Mouse (Mus musculus) kidney, embryonic 14.5 days (tissue): Measurements from ENCODE around the gene Cdk8. TPM values are rescaled to one million over a fixed set of nuclear protein-coding genes. Genes with fewer than 3 reads are reported as not detected.

Experiments used
- ATAC-seq: fragments of 200-750 bp; cut with Nextera tagmentation; 2 replicates; pipeline ENCODE4 v1.8.0; 2017; ENCODE audit warnings: moderate number of reproducible peaks, mild to moderate bottlenecking, moderate TSS enrichment, moderate library complexity; ENCODE audit not compliant: low FRiP score, low TSS enrichment
- H3K27ac ChIP-seq: fragments of 300-500 bp; sonication (generic); 2 replicates; pipeline ENCODE4 v1.5.1; 2014; ENCODE audit warnings: low read depth, mild to moderate bottlenecking, low read length, moderate library complexity, mixed read lengths
- H3K27me3 ChIP-seq: fragments of 300-500 bp; sonication (generic); 2 replicates; pipeline ENCODE4 v1.6.1; 2014; ENCODE audit warnings: mild to moderate bottlenecking, low read length; ENCODE audit not compliant: control insufficient read depth, insufficient read depth
- H3K36me3 ChIP-seq: fragments of 300-500 bp; sonication (generic); 2 replicates; pipeline ENCODE4 v1.6.1; 2014; ENCODE audit warnings: low read length, mixed read lengths; ENCODE audit not compliant: control insufficient read depth, insufficient read depth
- H3K4me1 ChIP-seq: fragments of 300-500 bp; sonication (generic); 2 replicates; pipeline ENCODE4 v1.6.1; 2014; ENCODE audit warnings: low read length, mixed read lengths; ENCODE audit not compliant: control insufficient read depth, insufficient read depth
- H3K4me2 ChIP-seq: fragments of 300-500 bp; sonication (generic); replicated peaks from 2 replicates; pipeline ENCODE4 v1.6.1; 2014; ENCODE audit warnings: low read depth, mild to moderate bottlenecking, low read length
- H3K4me3 ChIP-seq: fragments of 300-500 bp; sonication (generic); 2 replicates; pipeline ENCODE4 v1.5.1; 2014; ENCODE audit warnings: mild to moderate bottlenecking, low read length
- H3K9ac ChIP-seq: fragments of 300-500 bp; sonication (generic); 2 replicates; pipeline ENCODE4 v1.6.1; 2014; ENCODE audit warnings: low read depth, mild to moderate bottlenecking, low read length, moderate library complexity
- H3K9me3 ChIP-seq: fragments of 300-500 bp; sonication (generic); 2 replicates; pipeline ENCODE4 v1.6.1; 2016; ENCODE audit warnings: low read length; ENCODE audit not compliant: control insufficient read depth
- whole genome bisulfite sequencing: fragments of 180-500 bp; shearing (Covaris S2); extraction: QIAGEN DNeasy Blood & Tissue Kit; methylation state at CpG from one replicate; pipeline ENCODE4 v1.1.7; 2014; 5-methylcytosine and 5-hydroxymethylcytosine counted together
- polyA plus RNA-seq: library from polyadenylated mRNA; unstranded; fragments of >200 nt; fragmentation: Nextera tagmentation; extraction: Ambion mirVana; gene quantifications from 2 replicates; pipeline ENCODE4 v1.2.1, GENCODE M21; 2014

Cdk8 gene
- polyA plus RNA-seq, 1 experiment from 2014 or later = 35.0 TPM

- Histone ChIP-seq H3K36me3 (peaks cover 44% of the 10 kb centered on the region), H3K27ac (no peak overlapping the region)
Observed at GRCm38 (mm10) chr5:146293919-146294700, 63.1 kb downstream of the Cdk8 start.

DNA sequence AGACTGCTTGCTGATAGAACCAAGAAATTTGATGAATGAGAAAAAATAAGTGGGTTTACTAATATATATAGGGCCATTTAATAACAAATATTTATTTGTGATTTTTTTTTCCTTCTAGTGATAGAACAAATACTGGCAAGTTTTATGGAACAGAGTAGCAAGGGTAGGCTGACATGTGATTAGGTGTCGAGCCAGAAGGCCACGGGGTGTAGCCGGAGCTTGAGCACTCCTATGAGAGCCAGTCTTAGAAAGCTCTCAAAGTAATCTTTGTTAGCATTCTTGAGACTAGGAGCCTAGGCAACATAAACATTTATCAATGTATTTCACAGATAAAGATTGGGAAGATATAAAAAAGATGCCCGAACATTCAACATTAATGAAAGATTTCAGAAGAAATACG lies 63.8 kb downstream of the Cdk8 start:
- Histone ChIP-seq H3K4me3 (no peak overlapping the region), H3K4me2 (no peak overlapping the region), H3K27ac (no peak overlapping the region), H3K9me3 (no peaks in the 10 kb centered on the region), H3K36me3 (peaks cover 46% of the 10 kb centered on the region), H3K9ac (no peak overlapping the region), H3K4me1 (no peaks in the 10 kb centered on the region), H3K27me3 (no peaks in the 10 kb centered on the region)
- WGBS = 94% methylated on average over 5 of the region's 5 CpGs
- no peak for ATAC-seq

More at GRCm38 (mm10) chr5:146293919-146294700, 63.1 kb downstream of the Cdk8 start:
- 91% methylated on average over 11 of the region's 11 CpGs for WGBS
- Histone ChIP-seq H3K9ac (no peak overlapping the region), H3K4me1 (no peaks in the 10 kb centered on the region), H3K27me3 (no peaks in the 10 kb centered on the region), H3K4me2 (no peak overlapping the region), H3K4me3 (no peak overlapping the region), H3K9me3 (no peaks in the 10 kb centered on the region)
- ATAC-seq = no peak

DNA sequence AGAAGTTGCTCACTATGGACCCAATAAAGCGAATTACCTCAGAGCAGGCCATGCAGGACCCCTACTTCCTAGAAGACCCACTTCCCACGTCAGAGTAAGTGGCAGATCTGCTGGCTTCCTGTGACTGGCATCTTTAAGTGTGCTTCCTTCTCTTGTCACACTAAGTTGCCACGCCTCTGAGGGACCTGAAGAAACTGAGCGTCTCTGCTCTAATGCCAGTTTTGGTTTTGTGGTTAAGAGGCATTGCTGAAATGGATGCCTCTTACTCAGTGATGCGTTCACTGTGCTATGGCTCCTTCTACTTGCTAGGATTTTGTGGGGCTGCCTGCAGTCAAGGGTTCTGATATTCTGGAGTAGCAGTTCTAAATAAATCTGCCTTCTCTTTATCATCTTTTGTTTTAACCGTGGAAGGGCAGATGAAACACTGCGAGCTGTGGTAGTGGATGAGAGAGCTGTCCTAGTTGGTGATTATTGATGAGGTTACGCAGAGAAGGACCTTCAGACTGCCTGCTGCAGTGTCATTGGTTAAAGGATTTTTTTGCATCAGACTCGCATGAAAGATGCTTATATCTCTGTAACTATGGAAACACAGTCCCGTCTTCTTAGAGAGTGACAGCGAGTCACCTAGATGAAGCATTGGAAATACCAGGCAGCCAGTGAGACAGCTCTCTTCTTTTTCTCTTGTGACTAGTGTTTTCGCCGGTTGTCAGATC lies 67.9 kb downstream of the Cdk8 start:
- Histone ChIP-seq H3K27ac (no peak overlapping the region), H3K4me3 (no peak overlapping the region), H3K4me1 (no peaks in the 10 kb centered on the region), H3K36me3 (peaks cover 62% of the 10 kb centered on the region), H3K4me2 (no peak overlapping the region), H3K27me3 (no peaks in the 10 kb centered on the region), H3K9me3 (no peaks in the 10 kb centered on the region), H3K9ac (no peak overlapping the region)
- ATAC-seq = no peak
- WGBS = 84% methylated on average over 13 of the region's 13 CpGs

DNA sequence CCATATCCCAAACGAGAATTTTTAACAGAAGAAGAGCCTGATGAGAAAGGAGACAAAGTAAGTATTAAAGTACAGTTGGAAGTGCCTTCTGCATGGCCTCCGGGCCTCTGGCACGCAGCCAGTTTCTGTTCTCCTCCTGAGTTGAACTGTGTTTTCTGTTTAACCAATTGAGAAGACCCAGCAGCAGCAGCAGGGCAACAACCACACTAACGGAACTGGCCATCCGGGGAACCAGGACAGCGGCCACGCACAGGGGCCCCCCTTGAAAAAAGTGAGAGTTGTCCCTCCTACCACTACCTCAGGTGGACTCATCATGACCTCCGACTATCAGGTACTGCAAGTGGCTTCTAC lies 68.5 kb downstream of the Cdk8 start:
- H3K36me3 ChIP-seq = peaks cover 65% of the 10 kb centered on the region
- H3K9me3 ChIP-seq = no peaks in the 10 kb centered on the region
- H3K4me1 ChIP-seq = no peaks in the 10 kb centered on the region
- WGBS = 91% methylated on average over 8 of the region's 8 CpGs
- no peak overlapping the region for H3K9ac ChIP-seq
- no peak overlapping the region for H3K4me2 ChIP-seq
- no peaks in the 10 kb centered on the region for H3K27me3 ChIP-seq
- ATAC-seq = no peak
- H3K4me3 ChIP-seq = no peak overlapping the region
- no peak overlapping the region for H3K27ac ChIP-seq

GRCm38 (mm10) chr5:146303470-146303869 lies 72.4 kb downstream of the Cdk8 start:
- H3K9ac ChIP-seq = no peak overlapping the region
- no peak overlapping the region for H3K4me3 ChIP-seq
- no peak overlapping the region for H3K4me2 ChIP-seq
- H3K4me1 ChIP-seq = no peaks in the 10 kb centered on the region
- 85% methylated on average over 5 of the region's 5 CpGs for WGBS
- peaks cover 34% of the 10 kb centered on the region; the same call in 1 of the 2 replicates for H3K36me3 ChIP-seq
- peak; percentile 21 for ATAC-seq
- no peaks in the 10 kb centered on the region for H3K27me3 ChIP-seq
- H3K9me3 ChIP-seq = no peaks in the 10 kb centered on the region
- H3K27ac ChIP-seq = no peak overlapping the region

DNA sequence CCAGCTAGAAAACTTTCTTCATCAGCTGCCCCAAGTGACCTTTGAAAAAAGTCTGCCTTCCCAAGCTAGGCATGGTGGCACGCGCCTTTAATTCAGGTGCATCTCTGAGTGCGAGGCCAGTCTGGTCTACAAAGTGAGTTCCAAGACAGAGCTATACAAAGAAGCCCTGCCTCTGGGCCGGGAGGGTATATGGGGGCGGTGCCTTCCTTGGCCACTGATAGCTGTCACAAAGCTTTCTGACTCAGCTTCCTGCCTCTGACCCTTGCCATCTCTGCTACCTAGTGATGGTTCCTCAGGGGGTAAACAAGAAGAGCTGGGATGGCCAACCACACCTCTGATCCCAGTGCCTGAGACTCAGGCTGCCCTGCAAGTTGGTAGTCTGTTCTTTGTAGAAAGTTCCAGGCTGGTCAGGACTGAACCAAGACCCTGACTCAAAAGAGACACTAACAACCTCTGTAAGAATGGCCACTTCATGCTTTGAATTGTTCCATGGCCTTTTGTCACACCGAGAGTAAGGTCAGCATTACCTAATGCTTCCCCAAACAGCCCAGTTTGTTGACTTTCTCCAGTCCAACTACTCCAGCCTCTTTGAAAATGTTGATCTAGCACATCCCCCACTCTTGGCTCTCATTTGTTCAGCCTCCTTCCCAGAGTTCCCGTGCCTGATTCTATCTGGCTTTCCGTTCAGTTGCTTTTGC lies 76.2 kb downstream of the Cdk8 start:
- H3K4me2 ChIP-seq = no peak overlapping the region
- H3K27ac ChIP-seq = no peak overlapping the region

DNA sequence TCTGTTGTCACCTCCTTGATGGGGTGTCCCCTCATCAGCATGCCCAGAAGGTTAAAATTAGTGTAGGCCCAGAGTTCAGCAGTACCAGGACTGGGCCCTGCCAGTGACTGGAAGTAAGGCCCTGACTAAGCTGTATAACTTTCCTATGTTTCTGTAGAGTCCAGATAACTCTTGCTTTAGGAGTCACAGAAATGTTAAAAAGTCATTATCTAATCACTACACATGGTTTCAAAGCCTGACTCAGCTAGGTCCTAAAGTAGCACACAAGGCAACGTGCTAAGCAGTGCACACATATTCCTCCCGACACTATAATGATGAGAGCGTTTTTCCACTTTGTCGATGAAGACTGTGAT lies 76.7 kb downstream of the Cdk8 start:
- peak; percentile 28; the same call in 1 of the 2 replicates for ATAC-seq
- H3K4me1 ChIP-seq = no peaks in the 10 kb centered on the region
- no peaks in the 10 kb centered on the region for H3K27me3 ChIP-seq
- H3K9me3 ChIP-seq = no peaks in the 10 kb centered on the region
- WGBS = 94% methylated on average over 4 of the region's 4 CpGs
- H3K27ac ChIP-seq = no peak overlapping the region
- no peak overlapping the region for H3K4me2 ChIP-seq
- H3K9ac ChIP-seq = no peak overlapping the region
- H3K36me3 ChIP-seq = peaks cover 10% of the 10 kb centered on the region; the same call in 1 of the 2 replicates
- H3K4me3 ChIP-seq = no peak overlapping the region

More for the DNA sequence above, 76.2 kb downstream of the Cdk8 start:
- Histone ChIP-seq H3K36me3 (peaks cover 10% of the 10 kb centered on the region; the same call in 1 of the 2 replicates), H3K9me3 (no peaks in the 10 kb centered on the region), H3K27me3 (no peaks in the 10 kb centered on the region), H3K9ac (no peak overlapping the region), H3K4me1 (no peaks in the 10 kb centered on the region), H3K4me3 (no peak overlapping the region)
- ATAC-seq = no peak
- 63% methylated on average over 8 of the region's 8 CpGs for WGBS

GRCm38 (mm10) chr5:146314538-146314937 lies 83.5 kb downstream of the Cdk8 start:
- WGBS = 83% methylated on average over 6 of the region's 6 CpGs
- H3K4me2 ChIP-seq = no peak overlapping the region
- no peaks in the 10 kb centered on the region for H3K36me3 ChIP-seq
- H3K9ac ChIP-seq = no peak overlapping the region
- H3K27ac ChIP-seq = no peak overlapping the region
- peaks cover 13% of the 10 kb centered on the region; the same call in 1 of the 2 replicates for H3K4me1 ChIP-seq
- ATAC-seq = no peak
- H3K9me3 ChIP-seq = no peaks in the 10 kb centered on the region
- H3K27me3 ChIP-seq = no peaks in the 10 kb centered on the region
- no peak overlapping the region for H3K4me3 ChIP-seq
